Mouse (Mus musculus) ES-E14 (cell line): ENCODE measurements around the gene Pcmt1.

Source experiments
- CHD2 ChIP-seq: IDR thresholded peaks from 2 replicates; pipeline ENCODE4 v1.6.1; 2014; ENCODE audit warnings: mild to moderate bottlenecking, low read depth, low read length, inconsistent platforms
- HCFC1 ChIP-seq: IDR thresholded peaks from 2 replicates; pipeline ENCODE4 v1.6.1; 2012; ENCODE audit warnings: low read length, inconsistent platforms, borderline replicate concordance; ENCODE audit not compliant: insufficient read depth
- MAFK ChIP-seq: IDR thresholded peaks from 2 replicates; pipeline ENCODE4 v1.6.1; 2014; ENCODE audit warnings: mild to moderate bottlenecking, low read depth, low read length, inconsistent platforms; ENCODE audit not compliant: insufficient read depth
- ZC3H11A ChIP-seq: IDR thresholded peaks from 2 replicates; pipeline ENCODE4 v1.6.1; 2012; ENCODE audit warnings: low read depth, mild to moderate bottlenecking, inconsistent platforms, low read length, borderline replicate concordance
- ZNF384 ChIP-seq: IDR thresholded peaks from 2 replicates; pipeline ENCODE4 v1.6.1; 2012; ENCODE audit warnings: low read depth, low read length, inconsistent platforms

- TF ChIP-seq CHD2: no peak
- TF ChIP-seq MAFK: no peak
- TF ChIP-seq ZNF384: no peak
- TF ChIP-seq HCFC1: no peak
- TF ChIP-seq ZC3H11A: no peak
Observed at GRCm38 (mm10) chr10:7712506-7712905, 31.6 kb upstream of the Pcmt1 start.
